Mouse (Mus musculus): Measurements from ENCODE around the gene Hao2.

- TF ChIP-seq CTCF (IDR thresholded peaks at IDR 0.05) (no peak), EP300 (IDR thresholded peaks at IDR 0.05) (no peak)
Measured at GRCm38 (mm10) chr3:98931836-98932235, 38.8 kb upstream of the Hao2 start.
